Mouse (Mus musculus): ENCODE measurements around the gene Gpr156.
"Not testable (repeated sequence)": the region's sequence is repeated elsewhere in the genome, so short reads cannot be mapped to it uniquely, and the experiment has no call there.

Gpr156 gene

DNA sequence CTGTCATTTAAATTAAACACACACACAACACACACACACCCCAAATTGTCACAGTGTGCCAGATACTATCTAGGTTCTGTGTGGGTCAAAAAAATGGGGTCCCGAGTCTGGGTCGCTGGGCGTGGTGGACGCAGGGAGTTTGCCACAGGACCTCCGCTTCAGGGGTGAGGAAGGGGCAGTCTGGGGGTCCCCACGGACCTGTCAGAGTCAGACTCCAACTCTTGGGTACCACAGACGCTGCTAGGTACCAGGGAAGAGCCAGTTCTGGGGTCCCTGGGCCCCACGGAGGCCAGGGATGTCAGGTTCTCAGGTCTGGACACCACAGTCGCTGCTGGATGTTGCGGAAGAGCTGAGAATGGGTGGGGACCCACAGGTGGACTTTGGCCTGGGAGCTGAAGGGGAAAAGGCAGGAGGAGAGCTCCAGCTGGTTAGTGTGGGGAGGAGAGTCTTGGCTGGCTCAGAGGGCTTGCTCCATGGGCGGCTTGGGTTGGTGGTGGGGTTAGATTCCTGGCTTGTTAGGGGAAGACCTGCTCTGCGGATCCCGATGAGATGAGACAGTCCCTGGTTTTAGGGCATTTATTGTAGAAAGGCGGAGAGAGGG lies 39.9 kb downstream of the Gpr156 start:
- no peak for DNase-seq (ENCODE audit: extremely low spot score, low spot score)

DNA sequence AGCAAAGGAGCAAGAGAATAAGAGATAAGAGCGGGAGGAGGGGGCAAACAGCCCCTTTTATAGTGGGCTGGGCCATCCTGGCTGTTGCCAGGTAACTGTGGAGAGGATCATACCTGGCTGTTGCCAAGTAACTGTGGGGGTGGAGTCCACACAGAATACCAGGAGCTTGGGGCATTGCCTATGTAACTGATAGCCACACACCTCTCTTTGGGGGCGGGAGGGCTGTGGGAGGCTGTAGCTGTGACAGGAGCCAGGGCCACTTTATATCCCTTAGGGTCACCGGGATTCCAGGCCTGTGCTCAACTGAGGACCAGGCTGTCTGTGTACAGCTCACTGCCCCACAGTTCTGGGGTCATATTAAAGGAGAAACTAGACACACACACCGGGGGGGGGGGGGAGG lies 40.5 kb downstream of the Gpr156 start:
- DNase-seq (ENCODE audit: extremely low spot score, low spot score), result no peak

DNA sequence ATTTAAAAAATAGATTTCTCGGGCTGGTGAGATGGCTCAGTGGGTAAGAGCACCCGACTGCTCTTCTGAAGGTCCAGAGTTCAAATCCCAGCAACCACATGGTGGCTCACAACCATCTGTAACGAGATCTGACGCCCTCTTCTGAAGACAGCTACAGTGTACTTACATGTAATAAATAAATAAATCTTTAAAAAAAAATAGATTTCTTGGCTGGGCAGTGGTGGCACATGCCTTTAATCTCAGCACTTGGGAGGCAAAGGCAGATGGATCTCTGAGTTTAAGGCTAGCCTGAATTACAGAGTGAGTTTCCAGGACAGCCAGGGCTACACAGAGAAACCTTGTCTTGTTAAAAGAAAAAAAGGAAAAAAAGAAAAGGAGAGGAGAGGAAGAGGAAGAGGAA lies 46.4 kb downstream of the Gpr156 start:
- DNase-seq (ENCODE audit: extremely low spot score, low spot score), result not testable (repeated sequence)

DNA sequence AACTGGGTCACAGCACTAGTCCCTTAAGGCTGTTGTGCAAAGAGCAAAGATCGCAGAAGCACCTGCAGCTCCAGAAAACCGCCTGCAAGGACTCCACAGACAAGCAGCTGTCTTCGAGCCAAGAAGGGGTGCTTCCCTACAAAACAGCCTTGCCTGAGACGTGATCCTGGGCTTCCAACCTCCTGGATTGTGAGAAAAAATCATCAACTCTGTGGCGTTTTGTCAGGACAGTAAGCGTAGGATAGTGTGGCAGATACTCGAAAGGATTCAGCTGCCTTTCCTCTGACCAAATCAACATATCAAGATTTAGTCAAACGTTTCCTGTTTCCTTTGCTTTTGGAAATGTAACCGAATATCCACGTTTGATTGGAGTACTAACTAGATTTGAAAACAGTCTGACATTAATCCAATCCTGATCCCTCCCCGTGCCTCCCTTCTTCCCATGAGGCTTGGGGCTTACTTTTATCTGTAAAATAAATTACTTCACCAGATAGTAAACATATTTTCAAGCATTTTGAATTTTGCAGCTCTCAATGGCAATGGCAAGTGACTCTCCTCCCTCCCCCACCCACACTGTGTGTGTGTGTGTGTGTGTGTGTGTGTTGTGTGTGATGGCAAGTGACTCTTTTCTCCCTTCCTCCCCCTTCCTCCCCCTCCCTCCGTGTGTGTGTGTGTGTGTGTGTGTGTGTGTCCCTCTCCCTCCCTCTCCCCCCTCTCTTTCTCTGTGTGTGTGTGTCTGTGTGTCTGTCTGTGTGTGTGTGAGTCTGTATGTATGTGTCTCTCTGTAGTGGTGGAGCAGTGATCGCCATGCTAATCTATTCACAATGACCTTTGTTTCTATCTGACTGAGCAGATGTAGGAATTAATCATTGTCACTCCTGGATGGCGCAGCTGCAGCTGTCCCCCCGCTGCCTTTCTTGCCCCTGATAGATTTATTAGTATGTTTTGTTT lies 47.3 kb downstream of the Gpr156 start:
- DNase-seq (ENCODE audit: extremely low spot score, low spot score), result peak; percentile 69

DNA sequence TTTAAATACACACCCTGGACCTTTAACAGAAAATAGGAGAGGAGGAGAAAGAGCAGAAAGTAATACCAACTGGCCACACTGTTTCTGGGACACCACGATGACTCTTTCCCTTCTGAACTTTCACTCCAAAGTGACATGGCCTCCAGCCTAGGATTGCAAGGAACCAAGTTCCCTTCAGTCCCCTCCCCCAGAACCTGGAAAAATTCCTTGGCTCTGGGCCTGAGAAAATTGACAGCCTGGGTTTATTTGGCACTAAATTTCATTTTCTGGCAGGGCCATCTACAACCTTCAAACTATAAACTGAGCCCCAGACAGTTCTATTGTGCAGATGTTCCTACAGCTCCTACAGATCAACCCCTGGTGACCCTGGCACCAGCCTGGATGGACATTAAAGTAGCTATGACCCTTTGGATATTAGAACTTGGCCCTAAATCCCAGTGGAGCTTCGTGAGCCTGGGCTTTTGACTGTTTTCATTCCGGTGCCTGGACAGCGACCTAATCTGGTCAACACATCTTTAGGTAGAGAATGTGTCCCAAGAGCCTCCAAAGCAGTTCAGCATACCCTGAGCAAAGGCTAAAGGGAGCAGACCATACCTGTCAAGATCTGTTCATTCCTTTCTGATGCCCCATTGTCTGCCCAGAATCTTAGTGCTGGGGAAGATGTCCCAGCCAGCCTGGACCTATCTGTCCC lies 48.2 kb downstream of the Gpr156 start:
- DNase-seq (ENCODE audit: extremely low spot score, low spot score), result peak; percentile 41

DNA sequence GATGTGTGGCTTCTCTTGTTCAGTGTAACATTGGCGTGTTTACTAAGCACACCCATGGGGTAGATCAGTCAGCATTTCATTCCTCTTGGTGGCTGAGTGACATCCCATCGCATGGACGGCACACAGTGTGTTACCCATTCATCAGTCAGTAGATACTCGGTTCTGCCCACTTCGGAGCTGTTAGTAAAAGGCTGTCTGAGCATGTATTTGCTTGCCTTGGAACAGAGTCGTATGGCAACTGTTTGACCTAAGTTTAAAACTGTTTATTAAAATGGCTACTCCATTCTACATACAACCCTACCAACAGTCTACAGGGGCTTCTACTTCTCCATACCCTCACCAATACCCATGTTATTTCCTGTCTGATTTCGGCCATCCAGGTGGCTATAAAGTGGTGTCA lies 50.6 kb downstream of the Gpr156 start:
- no peak for DNase-seq (ENCODE audit: extremely low spot score, low spot score)

DNA sequence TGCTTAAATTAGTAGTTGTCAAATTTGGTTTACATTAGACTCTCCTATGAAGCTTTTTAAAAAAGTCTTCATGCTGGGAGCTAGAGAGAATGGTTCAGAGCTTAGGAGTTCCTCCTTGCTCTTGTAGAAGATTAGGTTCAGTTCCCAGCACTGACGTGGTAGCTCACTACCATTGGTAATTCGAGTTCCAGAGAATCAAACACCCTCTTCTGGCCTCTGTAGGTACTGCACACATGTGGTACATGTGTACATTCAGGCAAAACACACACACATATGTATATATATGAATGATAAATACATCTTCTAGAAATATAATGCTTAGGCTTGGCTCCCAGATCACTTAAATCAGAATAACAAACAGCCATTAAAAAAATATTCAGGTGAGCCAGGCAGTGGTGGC lies 51.1 kb downstream of the Gpr156 start:
- DNase-seq (ENCODE audit: extremely low spot score, low spot score), result no peak

DNA sequence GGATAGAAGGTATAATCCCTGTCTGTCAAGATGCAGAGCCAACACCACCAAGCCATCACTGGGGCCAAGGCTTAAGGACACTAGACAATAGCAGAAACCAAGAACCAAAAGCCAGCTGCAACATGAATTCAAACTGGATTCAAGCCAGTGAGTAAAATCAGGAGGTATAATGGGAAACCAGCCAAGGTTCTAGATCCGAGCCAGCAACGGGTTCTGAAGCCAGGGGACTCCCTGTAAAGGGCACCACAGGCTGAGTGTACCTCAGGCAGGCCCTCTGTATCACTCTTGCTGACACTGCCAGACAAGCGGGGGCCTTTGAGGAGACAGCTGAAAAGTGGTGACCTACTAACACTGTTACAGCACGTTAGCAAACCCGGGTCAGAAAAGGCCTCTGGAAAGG lies 55.2 kb downstream of the Gpr156 start:
- DNase-seq (ENCODE audit: extremely low spot score, low spot score), result no peak

DNA sequence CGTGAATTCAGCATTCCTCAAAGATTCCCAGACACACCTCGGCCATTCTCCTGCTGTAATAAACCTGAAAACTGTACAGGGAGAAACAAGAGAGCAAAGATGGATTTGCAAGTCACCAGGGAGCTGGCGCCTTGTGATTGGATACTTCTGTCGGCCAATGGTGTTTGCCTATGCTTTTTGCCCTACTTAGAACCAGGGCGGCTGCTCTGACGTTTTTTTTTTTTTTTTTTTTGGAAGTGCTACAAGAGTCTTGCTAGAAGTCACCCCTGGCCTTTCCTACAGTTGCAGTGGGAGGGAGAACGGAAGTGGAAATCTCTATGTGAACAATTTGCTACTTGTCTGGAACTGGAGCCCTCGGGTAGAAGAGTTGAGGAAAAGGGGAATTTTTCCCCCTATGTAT lies 56.1 kb downstream of the Gpr156 start:
- no peak for DNase-seq (ENCODE audit: extremely low spot score, low spot score)

DNA sequence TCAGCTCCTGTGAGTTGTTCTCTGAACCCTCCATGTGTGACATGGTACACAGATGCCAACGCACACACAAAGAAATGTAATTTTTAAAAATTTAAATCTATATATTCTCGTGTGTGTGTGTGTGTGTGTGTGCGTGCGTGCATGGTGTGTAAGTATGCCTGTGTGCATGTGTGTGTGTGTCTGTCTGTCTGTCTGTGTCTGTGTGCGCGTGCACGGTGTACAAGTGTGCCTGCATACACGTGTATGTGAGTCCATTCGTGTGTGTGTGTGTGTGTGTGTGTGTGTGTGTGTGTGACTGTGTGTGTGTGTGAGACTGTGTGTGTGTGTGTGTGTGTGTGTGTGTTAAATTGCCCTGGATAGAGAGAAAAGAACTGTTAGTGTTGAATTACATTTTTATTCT lies 56.9 kb downstream of the Gpr156 start:
- not testable (repeated sequence) for DNase-seq (ENCODE audit: extremely low spot score, low spot score)

DNA sequence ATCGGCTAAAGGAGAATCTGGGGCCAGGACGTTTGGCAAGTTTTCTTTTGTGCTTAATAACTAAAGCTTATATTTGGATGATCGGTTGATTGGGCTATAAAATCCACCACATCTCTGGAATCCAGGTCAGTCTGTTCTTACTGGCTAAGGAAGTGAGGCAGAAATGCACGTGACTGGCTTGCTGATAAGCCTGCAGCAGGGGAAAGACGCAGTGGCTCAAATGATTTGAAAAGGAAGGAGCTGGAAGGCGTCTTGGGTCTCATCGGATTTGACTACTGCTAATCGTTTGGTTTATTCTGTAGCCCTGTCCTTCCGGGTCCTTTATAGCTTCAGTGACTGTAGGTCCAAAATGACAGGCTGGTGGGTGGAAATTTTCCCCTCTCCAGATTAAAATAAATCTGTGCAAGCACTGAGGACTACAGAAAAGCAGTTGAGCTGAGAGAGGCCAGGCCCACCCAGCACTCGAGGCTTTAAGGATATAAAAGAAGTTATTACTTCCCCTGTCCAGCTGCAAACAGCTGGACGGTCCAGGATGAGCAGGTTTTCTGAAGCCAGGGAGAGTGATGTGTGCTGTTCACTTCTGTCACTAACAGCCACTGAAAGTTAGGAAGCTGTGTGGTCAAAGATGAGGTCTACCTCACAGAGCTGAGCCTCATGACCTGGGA lies 57.7 kb downstream of the Gpr156 start:
- peak; percentile 11 for DNase-seq (ENCODE audit: extremely low spot score, low spot score)

DNA sequence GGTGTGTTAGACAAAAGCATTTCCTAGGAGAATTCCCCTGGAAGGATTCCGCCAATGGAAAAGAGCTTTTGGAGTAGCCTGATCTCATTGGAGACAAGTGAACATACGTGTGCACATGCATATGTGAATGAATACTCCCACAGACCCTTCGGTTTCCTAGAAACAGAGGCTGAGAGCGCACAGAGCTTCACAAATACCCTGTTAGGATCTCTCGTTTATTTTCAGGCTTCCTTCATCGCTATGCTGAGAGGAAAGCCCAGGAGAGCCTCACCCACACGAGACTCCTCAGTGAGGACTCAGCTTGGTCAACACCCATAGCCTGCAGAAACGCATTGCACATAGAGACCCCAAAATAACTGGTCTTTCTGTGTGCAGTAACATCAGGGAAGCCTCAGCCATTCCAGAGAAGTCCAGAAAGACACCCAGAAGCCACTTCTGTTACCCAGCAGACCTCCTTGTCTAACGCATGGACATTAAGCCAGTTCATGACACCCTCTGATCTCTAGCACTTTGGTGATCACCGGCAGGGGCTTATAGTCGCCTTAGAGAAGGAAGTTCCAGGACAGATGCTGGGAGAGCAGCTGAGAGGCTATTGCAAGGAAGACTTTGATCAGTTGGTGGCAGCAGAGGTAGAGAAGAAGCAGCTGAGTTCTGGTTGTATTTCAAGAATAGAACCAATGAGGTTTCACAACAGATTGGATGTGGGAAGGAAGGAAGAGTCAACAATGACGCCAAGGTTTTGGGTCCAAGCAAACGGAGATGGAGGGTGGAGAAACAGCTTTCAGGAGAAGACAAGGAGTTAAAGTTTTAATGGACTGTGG lies 58.4 kb downstream of the Gpr156 start:
- DNase-seq (ENCODE audit: extremely low spot score, low spot score), result peak; percentile 12

DNA sequence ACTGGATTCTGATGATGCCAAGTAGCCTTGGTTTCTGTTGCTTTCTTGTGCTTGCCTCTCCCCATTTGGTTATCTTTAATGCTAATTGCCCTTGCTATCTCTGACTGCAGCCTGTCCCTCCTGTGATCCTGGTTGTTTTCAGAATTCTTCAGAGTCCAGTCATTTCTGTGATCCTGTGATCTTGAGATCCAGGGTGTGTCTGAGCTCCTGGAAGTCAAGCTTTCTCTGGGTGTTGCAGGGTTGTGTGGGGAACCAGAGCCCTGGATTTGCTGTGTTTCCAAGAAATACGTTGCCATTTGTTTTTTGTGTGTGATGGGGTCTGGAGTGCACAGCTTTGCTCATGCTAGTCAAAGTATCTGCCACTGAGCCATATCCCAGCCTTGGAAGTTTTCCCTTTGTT lies 65.6 kb downstream of the Gpr156 start:
- DNase-seq (ENCODE audit: extremely low spot score, low spot score), result no peak

DNA sequence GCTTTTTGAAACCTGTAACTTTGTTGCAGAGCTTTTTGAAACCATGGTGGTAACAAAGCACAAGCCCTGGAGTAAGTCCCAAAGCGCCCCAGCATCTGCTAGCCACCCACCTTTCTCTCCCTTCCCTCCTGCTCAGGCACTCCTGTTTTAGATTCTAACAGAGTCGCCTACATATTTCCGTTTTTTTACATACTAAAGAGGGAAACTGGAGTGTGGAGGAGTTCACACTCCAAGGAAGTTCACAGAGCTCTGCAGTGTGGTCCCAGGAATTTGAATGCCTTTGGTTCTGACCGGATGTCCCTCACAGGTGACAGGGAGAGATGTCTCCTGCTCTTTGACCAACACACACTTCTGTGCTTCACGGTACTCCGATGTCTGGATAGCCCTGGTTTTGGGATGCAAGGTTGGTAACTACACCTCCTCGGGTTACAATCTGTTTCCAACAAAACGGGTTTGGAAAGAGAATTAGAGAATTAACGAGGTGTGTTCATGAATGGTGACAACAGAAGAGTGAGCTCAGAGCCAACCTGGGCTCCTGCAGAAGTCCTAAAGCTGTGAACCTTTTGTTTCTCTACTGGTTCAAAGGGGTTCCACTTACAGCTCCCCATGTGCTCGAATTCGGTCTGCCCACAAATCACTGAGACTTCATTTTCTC lies 72.0 kb downstream of the Gpr156 start:
- no peak for DNase-seq (ENCODE audit: extremely low spot score, low spot score)

DNA sequence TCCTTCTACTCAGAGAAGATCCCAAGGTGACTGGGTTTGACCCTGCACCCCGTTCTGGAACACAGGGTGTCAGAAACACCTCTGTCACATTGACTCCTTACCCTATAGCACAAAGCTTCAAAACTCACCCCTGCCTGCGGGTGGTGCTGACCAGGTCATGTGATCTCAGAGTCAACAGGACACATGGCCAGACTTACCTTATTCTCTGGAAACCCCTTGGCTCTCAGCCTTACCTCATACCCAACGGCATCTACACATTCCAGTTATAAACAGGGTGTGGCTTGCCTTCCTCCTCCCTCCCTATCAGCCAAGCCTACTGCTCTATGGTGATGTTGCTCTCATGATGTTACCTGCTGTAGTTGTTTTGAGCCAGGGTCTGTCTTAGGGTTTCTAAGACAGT lies 73.5 kb downstream of the Gpr156 start:
- DNase-seq (ENCODE audit: extremely low spot score, low spot score), result no peak

DNA sequence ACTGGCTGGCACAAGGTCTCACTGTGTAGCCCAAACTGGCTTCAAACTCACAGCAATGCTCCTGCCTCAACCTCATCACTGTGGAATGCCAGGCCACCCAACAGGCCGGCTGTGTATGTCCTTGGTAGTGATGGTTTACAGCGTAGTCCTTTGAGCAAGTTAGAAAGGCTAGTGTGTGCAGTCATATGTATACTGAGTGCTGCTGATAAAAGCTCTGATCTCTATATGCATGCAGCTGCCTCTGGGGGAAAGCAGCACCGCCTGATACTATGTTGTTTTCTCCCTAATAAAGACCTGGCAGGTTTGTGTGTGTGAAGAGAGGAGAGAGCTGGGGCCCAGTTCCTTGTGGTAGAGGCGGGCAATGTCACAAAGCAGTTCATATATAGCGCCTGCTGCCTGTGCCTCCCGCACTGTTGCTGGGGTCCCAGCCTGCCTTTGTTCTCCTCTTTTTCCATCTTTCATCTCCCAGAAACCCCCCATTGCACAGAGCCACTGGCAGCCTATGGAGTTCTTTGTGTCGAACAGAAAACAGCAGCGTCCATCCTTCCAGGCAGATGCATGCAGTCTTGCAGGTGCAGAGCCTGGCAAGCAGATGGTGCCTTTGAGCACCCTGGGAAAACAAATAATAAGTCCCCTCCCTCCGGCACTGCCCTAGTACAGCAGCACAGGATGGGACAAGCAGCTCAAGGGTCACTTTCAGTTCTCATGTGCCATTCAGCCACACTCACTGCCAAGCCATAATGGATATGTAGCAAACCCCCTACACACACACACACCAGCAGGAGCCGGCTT lies 74.5 kb downstream of the Gpr156 start:
- peak; percentile 58 for DNase-seq (ENCODE audit: extremely low spot score, low spot score)

DNA sequence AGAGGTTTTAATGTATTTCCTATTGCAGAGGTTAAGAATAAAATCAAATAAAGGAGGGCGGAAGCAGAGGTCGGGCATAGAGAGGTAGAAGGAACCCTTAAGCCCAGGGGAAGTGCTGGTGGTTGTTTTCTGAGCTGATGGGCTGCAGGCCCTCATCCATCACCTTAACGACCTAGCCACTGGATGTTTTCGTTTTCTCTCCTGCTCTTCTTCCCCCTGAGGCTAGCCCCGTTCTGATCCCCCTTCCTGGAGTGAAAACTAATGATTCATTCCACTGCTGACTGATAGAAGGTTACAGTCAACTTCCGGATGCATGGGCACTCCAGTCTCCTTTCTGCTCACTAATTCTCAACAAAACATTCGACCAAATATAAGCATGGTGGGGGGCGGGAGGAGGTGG lies 76.5 kb downstream of the Gpr156 start:
- DNase-seq (ENCODE audit: extremely low spot score, low spot score), result no peak

DNA sequence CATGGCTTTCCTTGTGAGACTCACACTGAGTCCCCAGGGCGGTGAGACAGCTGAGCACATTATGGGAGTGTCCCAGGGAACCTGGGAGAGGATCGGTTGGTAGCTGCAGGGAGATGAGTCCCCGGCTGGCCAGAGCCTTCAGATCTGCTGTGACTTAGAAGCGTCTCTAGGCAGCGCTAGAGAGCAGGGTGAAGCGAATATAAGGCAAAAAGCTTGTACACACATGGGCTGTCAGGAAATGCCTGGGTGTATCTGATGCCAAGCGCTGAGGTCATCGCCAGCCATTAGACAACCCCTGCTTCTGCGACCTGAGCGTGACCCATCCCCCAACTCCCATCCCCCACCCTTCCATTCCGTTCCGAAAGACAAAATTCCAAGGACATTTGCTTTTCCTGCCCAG lies 78.4 kb downstream of the Gpr156 start:
- DNase-seq (ENCODE audit: extremely low spot score, low spot score), result peak; percentile 55

DNA sequence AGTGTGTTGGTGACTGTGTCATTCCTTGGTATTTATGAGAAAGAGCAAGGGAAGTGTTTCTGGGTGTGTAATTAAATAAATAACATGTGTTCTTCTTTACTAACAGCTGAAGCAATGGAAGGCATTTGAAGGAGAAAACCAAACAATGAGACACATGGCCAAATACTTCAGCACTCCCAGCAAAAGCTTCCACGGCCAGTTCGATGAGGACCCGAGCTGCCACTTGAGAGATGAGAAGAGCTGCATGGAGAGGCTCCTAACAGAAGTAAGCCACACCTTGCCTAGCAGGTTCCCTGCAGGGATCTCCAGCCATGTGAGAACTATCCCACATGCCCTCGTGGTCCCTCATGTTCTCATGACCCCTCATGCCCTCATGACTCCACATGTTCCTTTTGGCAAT lies 81.5 kb downstream of the Gpr156 start:
- peak; percentile 12 for DNase-seq (ENCODE audit: extremely low spot score, low spot score)

DNA sequence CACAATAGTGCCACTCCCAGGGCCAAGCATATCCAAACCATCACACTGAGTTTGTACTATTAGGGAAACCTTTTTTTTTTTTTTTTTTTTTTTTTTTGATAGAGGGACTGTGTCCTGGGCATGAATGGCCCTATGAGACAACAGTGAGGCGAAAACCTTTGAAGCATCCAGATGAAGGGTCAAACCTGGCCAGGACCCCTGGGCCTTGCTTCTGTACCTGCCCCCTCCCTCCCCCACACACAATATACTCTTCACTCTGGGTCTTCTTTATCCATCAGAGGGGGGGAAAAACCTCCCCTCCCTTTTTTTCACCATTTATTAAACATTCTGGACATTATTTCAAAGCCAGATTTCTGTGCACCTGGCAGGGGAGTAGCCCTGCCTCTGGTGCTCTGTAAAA lies 83.5 kb downstream of the Gpr156 start:
- DNase-seq (ENCODE audit: extremely low spot score, low spot score), result no peak
